Comparison of ENCODE assay signal across 7 mouse cellular contexts in the genomic region with DNA sequence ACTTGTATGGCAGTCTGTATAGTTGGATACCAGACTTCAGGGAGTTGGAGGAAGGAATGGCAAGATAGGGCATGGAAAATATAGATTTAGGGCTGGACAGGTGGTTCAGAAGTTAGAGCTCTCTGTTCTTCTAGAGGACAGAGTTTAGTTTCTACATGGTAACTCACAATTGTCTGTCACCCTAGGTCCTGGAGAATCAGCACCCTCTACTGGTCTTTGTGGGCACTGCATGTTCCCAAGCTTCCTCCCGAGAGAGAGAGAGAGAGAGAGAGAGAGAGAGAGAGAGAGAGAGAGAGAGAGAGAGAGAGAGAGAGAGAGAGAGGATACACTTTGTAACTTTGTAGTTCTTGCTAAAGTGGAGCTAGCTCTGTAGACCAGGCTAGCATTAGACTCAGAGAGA. TPM values are rescaled to one million over a fixed set of nuclear protein-coding genes. Genes with fewer than 3 reads are reported as not detected.
DNase-seq lines count a peak whose midpoint lies in the region; ATAC-seq and TF ChIP-seq lines count a peak whose summit lies in the region.

No protein-coding gene starts in this region.

- no peak overlapping the region for H3K27ac ChIP-seq in midbrain, embryonic 14.5 days (replicated peaks; ENCODE audit: low read depth, low read length)
- no peak overlapping the region for H3K27ac ChIP-seq in midbrain, embryonic 15.5 days
- no peak overlapping the region for H3K27ac ChIP-seq in embryonic fibroblast, embryonic 13.5 days (ENCODE audit: insufficient read depth, low read length)
- H3K27ac ChIP-seq in stomach, postnatal 0 days (replicated peaks) = no peak overlapping the region

- TF ChIP-seq EP300 in stomach, postnatal 0 days (optimal IDR thresholded peaks at IDR 0.05) = no peak

- no peaks in the 10 kb centered on the region for H3K36me3 ChIP-seq in midbrain, embryonic 14.5 days (ENCODE audit: control insufficient read depth, insufficient read depth, low read length)
- H3K36me3 ChIP-seq in midbrain, embryonic 15.5 days (replicated peaks) = no peaks in the 10 kb centered on the region
- no peaks in the 10 kb centered on the region for H3K36me3 ChIP-seq in stomach, postnatal 0 days (ENCODE audit: control insufficient read depth, insufficient read depth, low read length)

- ATAC-seq in midbrain, embryonic 14.5 days (ENCODE audit: low FRiP score, low TSS enrichment) = no peak
- ATAC-seq in midbrain, embryonic 15.5 days (replicated peaks) = no peak
- ATAC-seq in stomach, postnatal 0 days (ENCODE audit: low FRiP score, low TSS enrichment) = no peak

- H3K9ac ChIP-seq in midbrain, embryonic 14.5 days (replicated peaks; ENCODE audit: low read length) = no peak overlapping the region
- no peak overlapping the region for H3K9ac ChIP-seq in midbrain, embryonic 15.5 days
- no peak overlapping the region for H3K9ac ChIP-seq in stomach, postnatal 0 days (ENCODE audit: low read length)

- no peak overlapping the region for H3K4me3 ChIP-seq in midbrain, embryonic 14.5 days (replicated peaks; ENCODE audit: low read depth, low read length)
- no peak overlapping the region for H3K4me3 ChIP-seq in midbrain, embryonic 15.5 days
- H3K4me3 ChIP-seq in embryonic fibroblast, embryonic 13.5 days (ENCODE audit: insufficient read depth, low read length) = no peak overlapping the region
- H3K4me3 ChIP-seq in lung, adult 2 months (replicated peaks; ENCODE audit: extremely low read depth, low read depth, low read length) = no peak overlapping the region
- no peak overlapping the region for H3K4me3 ChIP-seq in stomach, postnatal 0 days (ENCODE audit: low read depth, low read length)

- TF ChIP-seq POLR2A in embryonic fibroblast, embryonic 13.5 days (IDR thresholded peaks at IDR 0.05; ENCODE audit: low read depth, low read length) = no peak
- no peak for TF ChIP-seq POLR2A in lung, adult 2 months (IDR thresholded peaks at IDR 0.05; ENCODE audit: borderline replicate concordance, extremely low read depth, low read depth, low read length)

- no peaks in the 10 kb centered on the region for H3K27me3 ChIP-seq in midbrain, embryonic 14.5 days (ENCODE audit: control insufficient read depth, insufficient read depth, low read length)
- H3K27me3 ChIP-seq in midbrain, embryonic 15.5 days (replicated peaks) = no peaks in the 10 kb centered on the region
- H3K27me3 ChIP-seq in stomach, postnatal 0 days (ENCODE audit: control insufficient read depth, insufficient read depth, low read length) = no peaks in the 10 kb centered on the region

- no peak overlapping the region for H3K4me2 ChIP-seq in midbrain, embryonic 14.5 days (ENCODE audit: low read length)
- H3K4me2 ChIP-seq in midbrain, embryonic 15.5 days = no peak overlapping the region
- H3K4me2 ChIP-seq in stomach, postnatal 0 days (replicated peaks; ENCODE audit: low read depth) = no peak overlapping the region

- TF ChIP-seq CTCF in embryonic fibroblast, embryonic 13.5 days (IDR thresholded peaks at IDR 0.05; ENCODE audit: borderline replicate concordance, insufficient read depth, low read length) = peak; percentile 31; the same call in 1 of the 2 replicates
- peak; percentile 32; the same call in 1 of the 2 replicates for TF ChIP-seq CTCF in lung, adult 2 months (IDR thresholded peaks at IDR 0.05; ENCODE audit: insufficient read depth, low read length)
- TF ChIP-seq CTCF in stomach, postnatal 0 days (IDR thresholded peaks at IDR 0.05; ENCODE audit: low read depth) = peak; percentile 82

- H3K4me1 ChIP-seq in midbrain, embryonic 14.5 days (ENCODE audit: control insufficient read depth, insufficient read depth, low read length) = no peaks in the 10 kb centered on the region
- no peaks in the 10 kb centered on the region for H3K4me1 ChIP-seq in midbrain, embryonic 15.5 days
- H3K4me1 ChIP-seq in embryonic fibroblast, embryonic 13.5 days (ENCODE audit: control insufficient read depth, insufficient read depth, low read length) = no peaks in the 10 kb centered on the region
- no peaks in the 10 kb centered on the region for H3K4me1 ChIP-seq in lung, adult 2 months (ENCODE audit: control insufficient read depth, insufficient read depth, low read length)
- H3K4me1 ChIP-seq in stomach, postnatal 0 days (replicated peaks; ENCODE audit: control insufficient read depth, insufficient read depth) = no peaks in the 10 kb centered on the region

- WGBS in midbrain, embryonic 14.5 days = 0% methylated on average over 1 of the region's 1 CpGs
- 0% methylated on average over 1 of the region's 1 CpGs for WGBS in midbrain, embryonic 15.5 days
- 0% methylated on average over 1 of the region's 1 CpGs for WGBS in large intestine, adult 2 months
- 0% methylated on average over 1 of the region's 1 CpGs for WGBS in lung, adult 2 months
- WGBS in stomach, postnatal 0 days = 14% methylated on average over 1 of the region's 1 CpGs

- H3K9me3 ChIP-seq in midbrain, embryonic 14.5 days (ENCODE audit: control insufficient read depth, low read length) = no peaks in the 10 kb centered on the region
- no peaks in the 10 kb centered on the region for H3K9me3 ChIP-seq in midbrain, embryonic 15.5 days
- no peaks in the 10 kb centered on the region for H3K9me3 ChIP-seq in stomach, postnatal 0 days (ENCODE audit: control insufficient read depth, low read length)

- peak; percentile 58 for DNase-seq in midbrain, embryonic 14.5 days
- peak; percentile 56 to 58 for DNase-seq in adrenal gland, postnatal 36 days
- DNase-seq in large intestine, adult 2 months (ENCODE audit: low read depth, low spot score) = peak; percentile 8
- peak; percentile 49 for DNase-seq in lung, adult 2 months
- peak; percentile 71 for DNase-seq in stomach, postnatal 0 days (ENCODE audit: low spot score)

RNA-seq across cellular contexts. Expression of a gene that starts 5.1 kb away (rescaled TPM):
- not detected in 2 replicates for polyA plus RNA-seq in midbrain, embryonic 14.5 days (2014; fragmentation: Nextera tagmentation; extraction: Ambion mirVana)
- polyA plus RNA-seq in midbrain, embryonic 15.5 days (2015; fragmentation: Nextera tagmentation; extraction: Ambion mirVana) = not detected in 2 replicates
- total RNA-seq in adrenal gland, postnatal 36 days (2021) = not detected
- polyA plus RNA-seq in embryonic fibroblast, embryonic 13.5 days (2011; ENCODE audit: insufficient read length, low read depth, missing spikeins) = not detected in 2 replicates
- not detected in 2 replicates for polyA plus RNA-seq in large intestine, adult 2 months (2012; rRNA removed)
- not detected in 2 replicates for polyA plus RNA-seq in lung, adult 2 months (2012; rRNA removed)
- polyA plus RNA-seq in stomach, postnatal 0 days (2015; fragmentation: Nextera tagmentation; extraction: Ambion mirVana) = not detected in 2 replicates

Comparison
In these comparisons a context has a peak if more than half of its experiments do, and no peak if none do; other contexts are left out.
1. DNase-seq: peak in every context shown above with its lines; median percentile 71 in stomach, postnatal 0 days; 58 in midbrain, embryonic 14.5 days; 57 in adrenal gland, postnatal 36 days; 49 in lung, adult 2 months; 8 in large intestine, adult 2 months.
2. CTCF ChIP-seq: peak in every context shown above with its lines; median percentile 82 in stomach, postnatal 0 days; 32 in lung, adult 2 months; 31 in embryonic fibroblast, embryonic 13.5 days.